Mouse (Mus musculus): Measurements from ENCODE around the gene Vti1a. TPM values are rescaled to one million over a fixed set of nuclear protein-coding genes. Genes with fewer than 3 reads are reported as not detected.

The Vti1a gene
- polyA plus RNA-seq, 1 experiment from 2014 or later, result 26.7 TPM

DNA sequence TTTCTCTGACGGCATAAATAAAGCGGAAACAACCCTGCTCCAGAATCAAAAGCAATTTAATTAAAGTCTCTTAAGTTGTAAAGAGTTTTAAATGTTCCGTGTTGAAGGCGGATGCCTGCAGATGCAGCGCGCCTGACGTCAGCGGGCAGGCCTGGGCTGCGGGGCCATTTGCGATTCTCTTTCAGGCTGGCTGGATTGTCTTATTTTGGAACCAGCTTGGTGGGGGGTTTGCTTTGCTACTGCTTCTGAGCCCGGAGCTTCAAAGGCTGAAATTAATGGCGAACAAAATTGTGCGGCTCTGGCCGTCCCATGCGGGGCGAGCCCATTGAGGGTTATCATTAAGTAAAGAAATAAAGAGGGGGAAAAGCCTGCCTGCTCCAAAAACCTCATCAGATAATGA is 310.4 kb downstream of the Vti1a start:
- no peak overlapping the region for H3K4me3 ChIP-seq (ENCODE audit: low read length)
- H3K27me3 ChIP-seq (ENCODE audit: control insufficient read depth, insufficient read depth, low read depth, low read length), result no peaks in the 10 kb centered on the region; the same call in 1 of the 2 replicates
- ATAC-seq (ENCODE audit: low read depth), result no peak
- peaks cover 2% of the 10 kb centered on the region; the same call in 1 of the 2 replicates for H3K4me1 ChIP-seq (replicated peaks; ENCODE audit: control insufficient read depth, insufficient read depth, low read length)
- no peak overlapping the region for H3K9ac ChIP-seq (ENCODE audit: low read length)
- no peak overlapping the region for H3K4me2 ChIP-seq (ENCODE audit: low read depth, low read length)
- H3K27ac ChIP-seq (ENCODE audit: low read length), result no peak overlapping the region
- WGBS, result 76% methylated on average over 16 of the region's 16 CpGs
- no peaks in the 10 kb centered on the region for H3K9me3 ChIP-seq (ENCODE audit: control insufficient read depth, low read length)
- H3K36me3 ChIP-seq (ENCODE audit: control insufficient read depth, insufficient read depth, low read length), result no peaks in the 10 kb centered on the region

DNA sequence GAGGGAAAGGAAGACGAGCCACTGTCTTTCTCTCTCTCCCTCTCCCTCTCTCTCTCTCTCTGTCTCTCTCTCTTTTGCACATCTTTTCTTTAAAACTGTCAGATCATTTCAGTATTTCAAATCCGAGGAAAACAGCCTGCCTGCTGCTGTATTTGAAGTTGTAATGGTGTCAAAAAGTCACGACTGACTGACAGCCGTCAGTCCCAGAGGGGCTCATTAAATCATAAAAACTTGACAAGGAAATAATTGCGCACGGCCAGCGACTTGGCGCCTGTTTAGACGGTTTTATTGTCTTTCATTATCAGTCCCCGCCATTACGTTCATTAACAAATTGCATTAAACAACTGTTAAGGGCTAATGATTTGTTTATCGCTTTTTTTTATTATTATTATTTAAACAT is 310.9 kb downstream of the Vti1a start:
- no peak overlapping the region for H3K4me3 ChIP-seq (ENCODE audit: low read length)
- H3K4me1 ChIP-seq (replicated peaks; ENCODE audit: control insufficient read depth, insufficient read depth, low read length), result no peaks in the 10 kb centered on the region
- ATAC-seq (ENCODE audit: low read depth), result no peak
- H3K4me2 ChIP-seq (ENCODE audit: low read depth, low read length), result no peak overlapping the region
- no peak overlapping the region for H3K27ac ChIP-seq (ENCODE audit: low read length)
- H3K36me3 ChIP-seq (ENCODE audit: control insufficient read depth, insufficient read depth, low read length), result no peaks in the 10 kb centered on the region
- H3K9me3 ChIP-seq (ENCODE audit: control insufficient read depth, low read length), result no peaks in the 10 kb centered on the region
- H3K9ac ChIP-seq (ENCODE audit: low read length), result no peak overlapping the region
- no peaks in the 10 kb centered on the region; the same call in 1 of the 2 replicates for H3K27me3 ChIP-seq (ENCODE audit: control insufficient read depth, insufficient read depth, low read depth, low read length)
- WGBS, result 78% methylated on average over 12 of the region's 12 CpGs

DNA sequence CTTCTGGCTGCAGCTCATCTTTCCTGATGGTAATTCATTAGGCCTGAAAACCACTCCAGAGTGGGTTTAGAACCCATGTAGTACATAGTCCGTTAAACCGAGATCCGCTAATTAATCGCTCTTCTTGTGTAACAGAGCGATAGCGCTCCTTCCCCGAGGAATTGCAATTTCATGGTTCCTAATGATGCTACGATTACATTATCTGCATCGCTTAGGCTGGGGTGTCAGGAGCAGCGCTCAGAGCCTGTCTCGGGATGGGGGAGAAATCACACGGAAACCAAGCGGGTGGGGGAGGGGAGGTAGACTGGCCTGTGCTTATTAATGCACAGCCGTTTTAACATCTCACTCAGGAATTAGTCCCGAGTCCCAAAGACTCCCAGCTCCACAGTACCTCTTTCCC is 319.4 kb downstream of the Vti1a start:
- Histone ChIP-seq H3K27ac (ENCODE audit: low read length) (no peak overlapping the region), H3K4me2 (ENCODE audit: low read depth, low read length) (no peak overlapping the region), H3K4me3 (ENCODE audit: low read length) (no peak overlapping the region), H3K9ac (ENCODE audit: low read length) (no peak overlapping the region), H3K4me1 (replicated peaks; ENCODE audit: control insufficient read depth, insufficient read depth, low read length) (no peaks in the 10 kb centered on the region), H3K36me3 (ENCODE audit: control insufficient read depth, insufficient read depth, low read length) (no peaks in the 10 kb centered on the region), H3K27me3 (ENCODE audit: control insufficient read depth, insufficient read depth, low read depth, low read length) (no peaks in the 10 kb centered on the region), H3K9me3 (ENCODE audit: control insufficient read depth, low read length) (no peaks in the 10 kb centered on the region)
- 73% methylated on average over 15 of the region's 15 CpGs for WGBS
- no peak for ATAC-seq (ENCODE audit: low read depth)

DNA sequence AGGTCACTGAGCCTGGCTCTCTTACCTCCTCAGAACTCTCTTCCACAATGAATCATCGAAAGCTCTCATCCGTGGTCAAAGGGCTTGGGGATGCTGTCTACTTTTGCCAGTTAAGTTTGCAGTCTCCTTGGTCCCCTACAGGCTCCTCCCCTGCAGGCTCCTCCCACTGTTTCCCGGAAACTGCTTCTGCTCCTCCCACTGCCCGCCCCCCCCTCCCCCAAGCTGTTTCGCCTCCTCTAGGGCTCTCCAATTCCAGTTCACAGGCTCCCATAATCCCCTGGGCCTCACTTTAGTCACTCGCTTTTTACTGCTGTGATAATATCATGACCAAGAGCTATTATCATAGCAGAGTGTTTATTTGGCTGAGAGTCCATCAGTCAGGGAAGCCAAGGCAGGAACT is 324.2 kb downstream of the Vti1a start:
- H3K4me1 ChIP-seq (replicated peaks; ENCODE audit: control insufficient read depth, insufficient read depth, low read length), result peaks cover 4% of the 10 kb centered on the region; the same call in 1 of the 2 replicates
- H3K27me3 ChIP-seq (ENCODE audit: control insufficient read depth, insufficient read depth, low read depth, low read length), result no peaks in the 10 kb centered on the region
- 81% methylated on average over 6 of the region's 6 CpGs for WGBS
- H3K9me3 ChIP-seq (ENCODE audit: control insufficient read depth, low read length), result no peaks in the 10 kb centered on the region
- H3K36me3 ChIP-seq (ENCODE audit: control insufficient read depth, insufficient read depth, low read length), result no peaks in the 10 kb centered on the region
- H3K4me3 ChIP-seq (ENCODE audit: low read length), result no peak overlapping the region
- H3K4me2 ChIP-seq (ENCODE audit: low read depth, low read length), result no peak overlapping the region
- no peak for ATAC-seq (ENCODE audit: low read depth)
- no peak overlapping the region for H3K9ac ChIP-seq (ENCODE audit: low read length)
- no peak overlapping the region for H3K27ac ChIP-seq (ENCODE audit: low read length)

DNA sequence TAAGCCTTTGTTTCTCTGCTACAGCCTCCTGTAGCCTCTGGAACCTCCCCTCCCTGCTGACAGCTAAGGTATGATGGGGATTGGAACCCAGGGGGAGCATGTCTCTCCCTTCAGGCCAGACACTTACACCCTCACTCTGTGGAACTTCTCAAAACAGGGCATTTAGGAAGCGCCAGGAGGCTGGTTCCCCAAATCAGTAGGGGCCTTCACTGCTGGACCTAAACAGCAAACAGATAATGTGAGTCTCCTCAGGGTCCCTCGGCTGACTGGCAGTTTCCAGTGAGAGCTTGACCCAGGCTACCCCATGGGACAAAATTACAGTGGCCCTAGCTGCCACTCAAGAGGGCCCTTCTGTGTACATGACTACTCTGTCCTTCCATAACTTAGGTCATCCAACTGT is 325.8 kb downstream of the Vti1a start:
- Histone ChIP-seq H3K9me3 (ENCODE audit: control insufficient read depth, low read length) (no peaks in the 10 kb centered on the region), H3K4me1 (replicated peaks; ENCODE audit: control insufficient read depth, insufficient read depth, low read length) (peaks cover 4% of the 10 kb centered on the region; the same call in 1 of the 2 replicates), H3K27ac (ENCODE audit: low read length) (no peak overlapping the region), H3K4me2 (ENCODE audit: low read depth, low read length) (no peak overlapping the region), H3K9ac (ENCODE audit: low read length) (no peak overlapping the region), H3K27me3 (ENCODE audit: control insufficient read depth, insufficient read depth, low read depth, low read length) (no peaks in the 10 kb centered on the region), H3K4me3 (ENCODE audit: low read length) (no peak overlapping the region), H3K36me3 (ENCODE audit: control insufficient read depth, insufficient read depth, low read length) (no peaks in the 10 kb centered on the region)
- no peak for ATAC-seq (ENCODE audit: low read depth)
- 74% methylated on average over 2 of the region's 2 CpGs for WGBS

DNA sequence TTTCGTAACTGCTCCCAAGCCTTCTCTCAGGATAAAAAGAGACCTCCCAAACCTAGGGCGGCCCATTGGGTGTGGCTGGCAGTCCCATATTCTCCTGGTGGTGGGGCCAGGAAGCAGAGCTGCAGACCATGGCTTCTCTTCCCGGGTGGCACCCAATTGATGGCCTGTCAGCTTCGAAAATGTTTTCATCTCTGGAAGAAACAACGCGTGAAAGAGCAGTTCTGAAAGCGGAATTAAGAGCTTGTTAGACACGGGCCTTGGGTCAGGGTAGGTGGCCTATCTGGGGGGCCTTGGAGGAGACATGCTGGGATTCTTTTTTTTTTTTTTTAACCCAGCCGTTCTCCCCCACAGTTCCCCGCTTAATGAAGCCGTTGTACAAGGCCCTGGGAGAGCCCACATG is 326.3 kb downstream of the Vti1a start:
- WGBS, result 66% methylated on average over 11 of the region's 11 CpGs
- no peak for ATAC-seq (ENCODE audit: low read depth)
- Histone ChIP-seq H3K36me3 (ENCODE audit: control insufficient read depth, insufficient read depth, low read length) (no peaks in the 10 kb centered on the region), H3K27me3 (ENCODE audit: control insufficient read depth, insufficient read depth, low read depth, low read length) (no peaks in the 10 kb centered on the region), H3K4me2 (ENCODE audit: low read depth, low read length) (no peak overlapping the region), H3K9me3 (ENCODE audit: control insufficient read depth, low read length) (no peaks in the 10 kb centered on the region), H3K9ac (ENCODE audit: low read length) (no peak overlapping the region), H3K4me1 (replicated peaks; ENCODE audit: control insufficient read depth, insufficient read depth, low read length) (peaks cover 4% of the 10 kb centered on the region; the same call in 1 of the 2 replicates), H3K27ac (ENCODE audit: low read length) (no peak overlapping the region), H3K4me3 (ENCODE audit: low read length) (no peak overlapping the region)

DNA sequence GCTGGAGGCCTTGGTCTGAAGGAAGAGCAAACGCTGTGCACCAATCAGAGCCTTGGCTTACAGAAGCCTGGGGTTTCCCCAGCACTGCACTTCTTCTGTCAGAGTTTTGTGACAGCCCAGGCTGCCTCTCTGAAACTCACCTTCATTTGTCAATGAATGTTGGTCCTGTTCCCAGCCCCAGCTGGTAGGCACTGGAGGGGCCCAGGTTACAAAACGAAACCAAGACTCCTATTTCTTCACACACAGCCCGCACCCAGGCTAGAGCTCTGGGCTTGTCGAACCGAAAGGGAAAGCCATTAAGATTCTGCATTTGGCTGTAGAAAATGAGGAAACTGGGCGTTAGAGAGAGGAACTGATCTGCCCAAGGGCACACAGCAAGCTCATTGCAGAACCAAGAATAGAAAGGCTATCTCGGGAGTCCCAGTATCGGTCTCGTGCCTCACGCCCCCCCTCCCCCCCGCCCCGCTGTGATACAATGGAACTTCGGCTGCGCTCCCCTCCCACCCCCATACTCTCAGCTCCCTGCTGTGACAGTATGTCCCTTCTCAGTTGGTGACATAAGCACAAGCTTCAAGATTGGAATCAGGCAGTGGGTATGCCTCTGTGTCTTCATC is 327.3 kb downstream of the Vti1a start:
- peak; percentile 78 for ATAC-seq (ENCODE audit: low read depth)
- 7% methylated on average over 14 of the region's 14 CpGs for WGBS
- H3K9ac ChIP-seq (ENCODE audit: low read length), result peak overlapping the region; percentile 62
- no peaks in the 10 kb centered on the region for H3K36me3 ChIP-seq (ENCODE audit: control insufficient read depth, insufficient read depth, low read length)
- H3K4me3 ChIP-seq (ENCODE audit: low read length), result peak overlapping the region; percentile 51
- H3K27me3 ChIP-seq (ENCODE audit: control insufficient read depth, insufficient read depth, low read depth, low read length), result no peaks in the 10 kb centered on the region
- no peaks in the 10 kb centered on the region for H3K9me3 ChIP-seq (ENCODE audit: control insufficient read depth, low read length)
- H3K4me1 ChIP-seq (replicated peaks; ENCODE audit: control insufficient read depth, insufficient read depth, low read length), result peaks cover 4% of the 10 kb centered on the region; the same call in 1 of the 2 replicates
- peak overlapping the region; percentile 61 for H3K4me2 ChIP-seq (ENCODE audit: low read depth, low read length)
- H3K27ac ChIP-seq (ENCODE audit: low read length), result no peak overlapping the region

DNA sequence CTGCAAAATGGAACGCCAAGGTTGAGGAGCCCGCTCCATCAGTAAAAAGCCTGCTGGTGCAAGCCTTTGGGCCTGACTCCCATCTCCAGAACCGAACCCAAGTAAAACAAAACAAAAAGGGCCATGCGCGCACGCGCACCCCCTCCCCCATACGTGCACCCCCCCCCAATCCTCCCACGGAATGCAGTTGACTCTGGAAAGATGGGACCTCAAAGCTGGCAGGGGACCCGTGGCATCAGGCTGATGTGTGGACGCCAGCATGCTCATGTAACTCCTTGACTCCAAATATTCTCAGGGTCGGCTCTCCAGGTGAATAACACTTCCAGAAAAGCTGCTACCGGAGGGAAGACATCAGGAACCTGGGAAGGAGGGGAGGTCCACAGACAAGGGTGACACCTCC is 327.8 kb downstream of the Vti1a start:
- Histone ChIP-seq H3K36me3 (ENCODE audit: control insufficient read depth, insufficient read depth, low read length) (no peaks in the 10 kb centered on the region), H3K9me3 (ENCODE audit: control insufficient read depth, low read length) (no peaks in the 10 kb centered on the region), H3K27me3 (ENCODE audit: control insufficient read depth, insufficient read depth, low read depth, low read length) (no peaks in the 10 kb centered on the region), H3K9ac (ENCODE audit: low read length) (no peak overlapping the region), H3K4me3 (ENCODE audit: low read length) (peak overlapping the region; percentile 51), H3K4me2 (ENCODE audit: low read depth, low read length) (peak overlapping the region; percentile 61), H3K27ac (ENCODE audit: low read length) (no peak overlapping the region), H3K4me1 (replicated peaks; ENCODE audit: control insufficient read depth, insufficient read depth, low read length) (peaks cover 4% of the 10 kb centered on the region; the same call in 1 of the 2 replicates)
- ATAC-seq (ENCODE audit: low read depth), result no peak
- WGBS, result 64% methylated on average over 13 of the region's 13 CpGs

DNA sequence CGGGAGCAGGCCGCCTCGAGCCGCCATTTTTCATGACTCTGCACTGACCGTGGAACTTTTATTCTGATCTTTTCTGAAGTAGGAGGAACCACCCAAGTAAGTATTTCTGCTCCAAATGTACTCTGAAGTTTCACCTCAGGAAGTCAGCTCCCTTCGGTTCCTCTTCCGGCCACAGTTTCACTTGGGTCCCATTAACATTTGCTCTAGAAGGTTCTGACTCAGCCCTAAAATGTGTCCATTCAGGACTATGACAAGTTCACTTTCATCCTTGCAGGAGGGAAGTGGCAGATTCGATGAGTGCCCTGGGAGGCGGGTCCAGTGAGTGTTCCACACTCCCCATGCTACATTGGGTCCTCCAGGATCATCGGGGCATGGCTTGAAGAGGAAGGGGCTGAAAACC is 333.3 kb downstream of the Vti1a start:
- H3K4me3 ChIP-seq (ENCODE audit: low read length), result no peak overlapping the region
- no peak overlapping the region for H3K9ac ChIP-seq (ENCODE audit: low read length)
- H3K27me3 ChIP-seq (ENCODE audit: control insufficient read depth, insufficient read depth, low read depth, low read length), result no peaks in the 10 kb centered on the region
- H3K9me3 ChIP-seq (ENCODE audit: control insufficient read depth, low read length), result no peaks in the 10 kb centered on the region
- H3K36me3 ChIP-seq (ENCODE audit: control insufficient read depth, insufficient read depth, low read length), result no peaks in the 10 kb centered on the region
- no peaks in the 10 kb centered on the region for H3K4me1 ChIP-seq (replicated peaks; ENCODE audit: control insufficient read depth, insufficient read depth, low read length)
- no peak overlapping the region for H3K4me2 ChIP-seq (ENCODE audit: low read depth, low read length)
- H3K27ac ChIP-seq (ENCODE audit: low read length), result no peak overlapping the region
- ATAC-seq (ENCODE audit: low read depth), result no peak
- 86% methylated on average over 10 of the region's 10 CpGs for WGBS

DNA sequence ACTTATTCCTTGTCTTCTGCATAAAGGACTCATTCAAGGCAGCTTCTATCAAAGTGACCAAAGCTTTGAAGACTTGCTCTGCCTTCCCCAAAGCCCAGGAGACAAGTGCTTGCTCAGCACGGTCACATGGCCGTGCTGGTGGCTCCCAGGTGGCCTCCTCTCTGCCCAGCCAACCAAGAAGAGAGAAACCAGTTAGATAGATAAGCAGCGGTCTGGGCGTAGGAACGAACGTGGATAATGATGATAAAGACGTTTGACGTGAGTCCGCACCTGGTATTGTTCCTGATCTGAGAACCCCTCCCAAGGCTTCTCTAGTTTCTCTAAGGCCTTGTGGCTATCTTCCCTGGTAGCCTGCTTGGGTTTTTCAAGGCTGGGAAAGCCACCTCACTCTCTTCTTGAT is 334.9 kb downstream of the Vti1a start:
- Histone ChIP-seq H3K4me2 (ENCODE audit: low read depth, low read length) (no peak overlapping the region), H3K4me1 (replicated peaks; ENCODE audit: control insufficient read depth, insufficient read depth, low read length) (no peaks in the 10 kb centered on the region), H3K27me3 (ENCODE audit: control insufficient read depth, insufficient read depth, low read depth, low read length) (no peaks in the 10 kb centered on the region), H3K9ac (ENCODE audit: low read length) (no peak overlapping the region), H3K27ac (ENCODE audit: low read length) (no peak overlapping the region), H3K9me3 (ENCODE audit: control insufficient read depth, low read length) (no peaks in the 10 kb centered on the region), H3K4me3 (ENCODE audit: low read length) (no peak overlapping the region), H3K36me3 (ENCODE audit: control insufficient read depth, insufficient read depth, low read length) (no peaks in the 10 kb centered on the region)
- whole genome bisulfite sequencing, result 63% methylated on average over 9 of the region's 9 CpGs
- ATAC-seq (ENCODE audit: low read depth), result no peak
